Mouse (Mus musculus): ENCODE results near the gene Lrrc58.
A peak's percentile ranks its signal among the peaks of the same experiment; 100 is the strongest.

The Lrrc58 gene

GRCm38 (mm10) chr16:37867791-37868505, at the start of gene Lrrc58:
Gene Lrrc58 (plus strand): TSS chr16:37868389.
- DNase-seq = peak; percentile 87

GRCm38 (mm10) chr16:37823949-37824348, 44.2 kb upstream of the Lrrc58 start:
- peak; percentile 83 for DNase-seq

GRCm38 (mm10) chr16:37824778-37825505, 43.2 kb upstream of the Lrrc58 start:
- no peak for DNase-seq

- no peak for DNase-seq
These were observed 41.9 kb upstream of the Lrrc58 start for GRCm38 (mm10) chr16:37826286-37826685.

DNA sequence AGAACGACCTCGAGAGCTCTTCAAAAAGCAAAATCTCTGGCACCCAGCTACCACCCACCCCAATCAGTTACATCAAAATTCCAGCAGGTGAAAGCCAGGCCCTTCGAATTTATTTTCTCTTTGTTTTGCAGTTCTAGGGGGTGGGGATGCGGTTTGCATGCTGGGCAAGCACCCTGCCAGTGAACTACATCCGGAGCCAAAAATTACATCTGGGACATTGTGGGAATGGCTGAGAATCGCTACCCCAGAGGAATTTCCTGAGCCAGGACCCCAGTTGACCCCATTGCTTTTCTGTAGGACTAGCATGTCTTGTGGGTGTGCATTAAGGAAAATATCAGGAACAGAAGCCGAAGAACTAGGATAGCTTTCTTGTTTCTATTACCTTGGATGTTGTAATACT, 37.1 kb upstream of the Lrrc58 start:
- DNase-seq = no peak

GRCm38 (mm10) chr16:37837571-37837970, 30.6 kb upstream of the Lrrc58 start:
- DNase-seq = no peak

DNA sequence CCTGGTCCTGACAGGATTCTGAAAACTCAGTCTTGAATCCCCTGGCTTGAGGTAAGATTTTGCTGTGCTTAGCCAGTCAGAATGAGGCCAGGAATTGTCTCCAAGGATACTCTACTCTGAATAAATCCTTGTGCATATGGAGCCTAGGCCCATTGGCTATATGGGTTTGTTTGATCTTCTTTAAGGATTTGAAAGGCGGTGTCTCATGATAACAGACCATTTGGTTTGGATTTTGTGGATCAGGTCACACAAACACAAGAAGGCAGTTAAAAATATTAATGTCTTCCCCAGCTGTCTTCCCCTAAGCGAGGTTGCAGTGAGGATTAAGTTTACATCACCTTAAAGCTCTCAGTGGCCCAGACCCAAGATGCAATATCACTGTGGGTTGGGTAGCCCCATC, 25.8 kb upstream of the Lrrc58 start:
- DNase-seq = no peak

- DNase-seq = no peak
These were observed 24.4 kb upstream of the Lrrc58 start for GRCm38 (mm10) chr16:37843740-37844139.

GRCm38 (mm10) chr16:37845202-37845925, 22.8 kb upstream of the Lrrc58 start:
- no peak for DNase-seq

GRCm38 (mm10) chr16:37847081-37847480, 21.1 kb upstream of the Lrrc58 start:
- no peak for DNase-seq

DNA sequence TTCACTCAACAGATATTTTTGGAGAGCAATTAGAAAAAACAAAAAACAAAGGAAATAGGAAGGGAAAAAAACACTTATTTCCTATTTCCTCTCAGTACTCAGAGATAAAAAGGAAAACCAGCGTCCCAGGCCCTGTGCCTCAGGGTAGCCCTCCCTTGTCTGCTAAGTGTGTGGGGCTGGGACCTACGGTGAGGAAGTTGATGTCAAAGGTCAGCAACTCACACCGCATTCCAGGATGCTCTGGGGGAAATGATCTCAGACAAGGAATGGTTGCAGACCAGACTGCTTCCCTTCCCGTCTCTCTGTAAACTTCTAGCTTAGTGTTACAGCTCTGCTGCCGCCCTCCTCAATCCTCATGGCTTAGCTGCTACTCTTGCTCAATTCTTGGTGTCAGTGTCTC, 16.8 kb upstream of the Lrrc58 start:
- no peak for DNase-seq

GRCm38 (mm10) chr16:37853279-37853678, 14.9 kb upstream of the Lrrc58 start:
- no peak for DNase-seq

DNA sequence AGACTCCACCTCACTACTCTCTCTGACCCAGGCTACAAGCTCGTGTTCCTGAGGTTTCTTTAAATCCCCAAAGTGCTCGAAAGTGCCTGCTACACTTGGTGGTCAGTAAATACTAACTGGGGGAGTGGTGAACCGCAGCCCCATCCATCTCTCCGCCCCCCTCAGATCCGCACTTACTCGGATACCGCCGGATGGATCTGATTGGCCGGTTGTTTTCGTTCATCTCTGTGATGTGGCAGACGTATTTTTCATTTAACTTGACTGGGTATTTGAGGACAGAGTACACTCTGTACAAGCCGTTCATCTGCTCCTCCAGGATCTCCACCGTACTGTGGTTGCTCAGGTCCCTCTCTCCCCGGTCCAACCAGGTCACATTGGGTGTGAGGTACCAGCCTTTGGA, 14.1 kb upstream of the Lrrc58 start:
- DNase-seq = no peak

DNA sequence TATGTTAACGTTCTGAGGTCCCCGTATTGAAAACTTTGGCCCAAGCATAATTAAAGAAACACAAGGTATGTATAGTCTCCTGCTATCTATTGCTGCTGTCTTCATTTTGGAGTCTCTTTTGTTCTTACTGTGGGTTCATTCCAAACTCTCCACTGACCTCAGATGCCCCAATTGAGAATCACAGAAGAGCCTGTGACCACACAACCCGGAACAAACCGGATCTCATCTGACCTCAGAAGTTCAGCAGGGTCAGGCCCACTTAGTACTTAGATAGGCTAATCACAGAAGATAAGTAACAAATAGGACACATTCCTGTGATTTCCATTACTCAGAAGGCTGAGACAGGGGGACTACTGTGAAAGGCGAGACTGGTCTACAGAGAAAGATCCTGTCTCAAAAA, 13.6 kb upstream of the Lrrc58 start:
- no peak for DNase-seq

DNA sequence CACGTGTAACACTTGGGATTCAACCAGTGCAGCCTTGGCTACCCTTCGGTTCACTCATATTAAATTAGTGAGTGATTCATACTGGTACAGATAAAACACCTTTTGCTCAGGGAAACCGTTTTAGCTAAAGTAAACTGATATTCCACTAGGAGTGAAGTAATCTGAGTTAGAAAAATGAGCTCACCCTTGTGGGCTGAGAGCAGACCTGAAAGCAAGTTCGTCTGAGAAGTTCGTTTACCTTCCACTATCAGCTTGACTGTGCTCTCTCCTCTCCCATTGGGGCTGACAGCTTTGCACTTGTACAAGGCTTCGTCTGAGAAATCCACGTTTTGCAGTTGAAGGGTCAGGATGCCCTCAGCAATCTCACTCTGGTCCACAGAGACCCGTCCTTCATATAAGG, 12.6 kb upstream of the Lrrc58 start:
- DNase-seq = no peak

GRCm38 (mm10) chr16:37856327-37856726, 11.9 kb upstream of the Lrrc58 start:
- no peak for DNase-seq

GRCm38 (mm10) chr16:37857495-37857894, 10.7 kb upstream of the Lrrc58 start:
- no peak for DNase-seq

GRCm38 (mm10) chr16:37860213-37860612, 8.0 kb upstream of the Lrrc58 start:
- no peak for DNase-seq

DNA sequence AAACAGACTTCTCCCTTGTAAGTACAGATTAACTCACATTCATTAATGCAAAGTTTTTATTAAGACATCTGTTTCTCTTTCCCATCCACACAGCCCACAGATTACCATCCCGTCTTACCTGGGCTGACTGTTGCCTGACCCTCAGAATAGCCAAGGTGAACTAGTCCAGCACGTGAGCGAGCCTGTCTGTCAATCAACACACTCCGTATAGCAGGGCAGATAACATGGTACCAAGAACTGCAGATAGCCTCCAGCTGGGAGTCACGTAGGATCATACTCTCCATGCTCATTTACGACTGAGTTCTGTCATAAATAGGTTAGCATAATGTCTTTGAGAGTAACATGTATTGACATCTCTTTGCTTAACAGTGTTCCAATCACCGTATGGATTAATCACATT, 7.2 kb upstream of the Lrrc58 start, which contains the start of gene Gm36028:
TSS of gene Gm36028 (minus strand) at position 118 of the 400 bp plus-strand sequence.
- DNase-seq = no peak

GRCm38 (mm10) chr16:37863876-37864275, 4.3 kb upstream of the Lrrc58 start:
- DNase-seq = no peak

DNA sequence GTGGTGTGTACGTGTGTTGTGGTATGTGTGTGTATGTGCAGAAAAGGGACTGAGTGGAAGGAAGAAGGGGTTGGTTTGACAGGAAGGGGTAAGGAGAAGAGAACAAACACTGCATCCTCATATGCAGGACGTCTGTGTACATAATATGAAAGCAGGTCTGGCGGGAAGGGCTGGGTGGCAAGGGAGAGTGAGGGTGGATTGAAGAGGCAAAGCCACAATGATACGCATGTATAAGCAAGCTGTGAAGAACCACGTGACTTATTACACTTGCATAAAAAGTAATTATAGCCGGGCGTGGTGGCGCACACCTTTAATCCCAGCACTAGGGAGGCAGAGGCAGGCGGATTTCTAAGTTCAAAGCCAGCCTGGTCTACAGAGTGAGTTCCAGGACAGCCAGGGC, 2.3 kb upstream of the Lrrc58 start:
- no peak for DNase-seq

DNA sequence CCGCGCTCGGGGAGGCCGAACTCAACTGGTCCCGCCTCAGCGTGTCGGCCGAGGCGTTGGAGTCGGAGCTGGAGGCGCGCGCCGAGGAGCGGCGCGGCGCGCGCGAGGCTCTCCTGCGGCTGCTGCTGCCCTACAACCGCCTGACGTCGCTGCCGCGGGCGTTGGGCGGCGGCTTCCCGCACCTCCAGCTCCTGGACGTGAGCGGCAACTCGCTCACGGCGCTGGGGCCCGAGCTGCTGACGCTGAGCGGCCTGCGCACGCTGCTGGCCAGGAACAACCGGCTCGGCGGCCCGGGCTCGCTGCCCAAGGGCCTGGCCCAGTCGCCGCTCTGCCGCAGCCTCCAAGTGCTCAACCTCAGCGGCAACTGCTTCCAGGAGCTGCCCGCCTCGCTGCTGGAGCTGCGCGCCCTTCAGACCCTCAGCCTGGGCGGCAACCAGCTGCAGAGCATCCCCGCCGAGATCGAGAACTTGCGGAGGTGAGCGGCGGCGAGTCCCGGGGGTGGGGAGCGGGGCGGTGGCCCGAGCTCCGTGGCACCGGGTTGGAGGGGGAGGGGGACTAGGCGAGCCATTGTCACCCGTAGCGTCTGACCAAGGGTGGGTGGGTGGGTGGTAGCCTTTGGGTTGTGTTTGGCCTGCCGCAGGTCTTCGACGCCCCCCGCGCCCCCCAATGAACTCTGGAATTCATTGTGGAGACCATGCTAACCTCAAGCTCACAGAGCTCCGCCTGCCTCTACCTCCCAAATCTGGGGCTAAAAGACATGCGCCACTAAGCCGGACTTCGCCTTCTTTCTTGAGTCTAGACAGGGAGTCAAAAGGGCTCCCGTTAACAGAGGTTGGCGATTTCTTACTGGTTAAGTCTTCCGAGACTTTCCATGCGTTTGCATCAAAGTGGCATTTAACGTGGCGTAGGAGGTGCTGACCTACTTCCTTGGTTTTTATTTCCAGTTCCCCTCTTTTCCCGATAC, 599 bp downstream of the Lrrc58 start:
- DNase-seq = peak; percentile 56

All from cerebellum, adult 9-10 months (tissue).